Mouse (Mus musculus) limb, embryonic 10.5 days (tissue): ENCODE data around the gene Supt6. TPM values are rescaled to one million over a fixed set of nuclear protein-coding genes. Genes with fewer than 3 reads are reported as not detected.

ENCODE experiments used
- DNase-seq: peaks from one replicate; pipeline ENCODE4 v3.0.0-alpha.2; 2017; ENCODE audit warnings: low spot score
- H3K27ac ChIP-seq: fragments of 300-500 bp; sonication (generic); 2 replicates; pipeline ENCODE4 v1.5.1; 2016; ENCODE audit warnings: mild to moderate bottlenecking
- H3K27me3 ChIP-seq: fragments of 300-500 bp; sonication (generic); 2 replicates; pipeline ENCODE4 v1.6.1; 2016; ENCODE audit warnings: low read depth, mild to moderate bottlenecking; ENCODE audit not compliant: poor library complexity, severe bottlenecking
- H3K36me3 ChIP-seq: fragments of 300-500 bp; sonication (generic); 2 replicates; pipeline ENCODE4 v1.6.1; 2016; ENCODE audit warnings: mild to moderate bottlenecking, moderate library complexity
- H3K4me1 ChIP-seq: fragments of 300-500 bp; sonication (generic); 2 replicates; pipeline ENCODE4 v1.6.1; 2016
- H3K4me3 ChIP-seq: fragments of 300-500 bp; sonication (generic); 2 replicates; pipeline ENCODE4 v1.5.1; 2016; ENCODE audit warnings: mild to moderate bottlenecking, moderate library complexity
- H3K9me3 ChIP-seq: fragments of 300-500 bp; sonication (generic); replicated peaks from 2 replicates; pipeline ENCODE4 v1.6.1; 2016; ENCODE audit warnings: mild to moderate bottlenecking
- WGBS: fragments of 180-500 bp; shearing (Covaris S2); methylation state at CpG from one replicate; pipeline ENCODE4 v1.1.7; 2016; 5-methylcytosine and 5-hydroxymethylcytosine counted together
- polyA plus RNA-seq: library from polyadenylated mRNA; unstranded; fragments of >200 nt; fragmentation: Nextera tagmentation; extraction: Ambion mirVana; gene quantifications from 2 replicates; pipeline ENCODE4 v1.2.1, GENCODE M21; 2016

The Supt6 gene
- polyA plus RNA-seq, 1 experiment from 2014 or later: 41.6 TPM

DNA sequence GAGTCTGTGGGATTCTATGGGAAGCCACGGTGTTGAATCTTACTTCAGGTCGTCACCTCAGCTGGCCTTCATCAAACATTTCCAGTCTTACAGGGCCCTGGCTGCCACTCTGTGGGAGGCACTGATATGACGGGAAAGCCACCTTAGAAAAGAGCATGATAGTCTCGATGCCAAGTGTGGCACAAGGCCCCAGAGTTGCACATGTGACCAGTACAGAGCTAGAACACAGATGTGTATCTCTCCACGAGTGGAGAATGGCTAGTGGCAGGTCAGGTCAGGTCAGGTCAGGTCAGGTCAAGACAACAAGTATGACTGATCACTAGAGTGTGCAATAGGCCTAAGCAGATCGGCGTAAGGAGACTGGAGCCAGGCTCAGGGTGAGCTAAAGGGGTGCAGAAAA is 35.2 kb downstream of the Supt6 start:
- no peak overlapping the region for H3K4me3 ChIP-seq
- peaks cover 100% of the 10 kb centered on the region for H3K36me3 ChIP-seq
- peaks cover 6% of the 10 kb centered on the region for H3K4me1 ChIP-seq
- H3K27ac ChIP-seq: no peak overlapping the region
- no peaks in the 10 kb centered on the region for H3K9me3 ChIP-seq
- no peaks in the 10 kb centered on the region for H3K27me3 ChIP-seq
- 68% methylated on average over 7 of the region's 7 CpGs for WGBS
- DNase-seq: no peak

DNA sequence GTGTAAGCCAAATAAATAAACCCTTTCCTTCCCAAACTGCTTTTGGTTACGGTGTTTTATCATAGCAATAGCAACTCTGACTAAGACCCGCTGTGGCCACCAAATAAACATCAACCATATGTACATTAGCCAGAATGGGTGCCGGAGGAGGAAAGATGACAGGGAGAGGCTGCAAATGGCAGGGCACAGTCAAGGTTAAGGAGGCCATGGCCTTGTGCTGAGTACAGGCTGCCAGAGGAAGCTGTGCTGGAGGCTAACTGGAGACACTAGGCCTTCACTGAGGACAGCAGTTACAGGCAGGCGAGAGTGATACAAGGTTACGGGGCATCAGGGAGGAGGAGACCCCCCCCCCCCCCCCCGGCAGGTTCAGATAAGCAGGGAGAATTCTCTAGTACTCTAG is 35.9 kb downstream of the Supt6 start:
- Histone ChIP-seq H3K27ac (no peak overlapping the region), H3K36me3 (peaks cover 100% of the 10 kb centered on the region), H3K9me3 (no peaks in the 10 kb centered on the region), H3K4me1 (peaks cover 9% of the 10 kb centered on the region), H3K27me3 (no peaks in the 10 kb centered on the region), H3K4me3 (no peak overlapping the region)
- WGBS: 89% methylated on average over 6 of the region's 6 CpGs
- DNase-seq: no peak

DNA sequence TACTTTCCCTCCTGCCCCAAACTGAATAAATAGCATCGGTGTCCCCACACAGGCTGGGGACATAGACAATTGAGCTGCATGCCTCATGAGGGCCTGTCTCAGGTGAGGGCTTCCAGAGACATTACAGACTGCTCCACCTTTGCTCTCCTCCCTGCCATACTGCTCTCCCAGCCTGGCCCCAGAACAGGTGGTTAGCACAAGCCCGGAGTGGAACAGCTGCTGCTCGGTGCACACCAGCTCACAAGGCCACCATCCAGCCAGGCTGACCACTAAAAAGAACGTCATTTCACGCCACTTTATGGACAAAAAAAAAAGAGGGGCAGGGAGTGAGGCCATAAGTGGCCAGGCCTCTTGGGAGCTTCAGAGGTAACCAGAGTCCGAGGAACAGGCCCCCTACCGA is 38.6 kb downstream of the Supt6 start:
- no peak overlapping the region for H3K27ac ChIP-seq

DNA sequence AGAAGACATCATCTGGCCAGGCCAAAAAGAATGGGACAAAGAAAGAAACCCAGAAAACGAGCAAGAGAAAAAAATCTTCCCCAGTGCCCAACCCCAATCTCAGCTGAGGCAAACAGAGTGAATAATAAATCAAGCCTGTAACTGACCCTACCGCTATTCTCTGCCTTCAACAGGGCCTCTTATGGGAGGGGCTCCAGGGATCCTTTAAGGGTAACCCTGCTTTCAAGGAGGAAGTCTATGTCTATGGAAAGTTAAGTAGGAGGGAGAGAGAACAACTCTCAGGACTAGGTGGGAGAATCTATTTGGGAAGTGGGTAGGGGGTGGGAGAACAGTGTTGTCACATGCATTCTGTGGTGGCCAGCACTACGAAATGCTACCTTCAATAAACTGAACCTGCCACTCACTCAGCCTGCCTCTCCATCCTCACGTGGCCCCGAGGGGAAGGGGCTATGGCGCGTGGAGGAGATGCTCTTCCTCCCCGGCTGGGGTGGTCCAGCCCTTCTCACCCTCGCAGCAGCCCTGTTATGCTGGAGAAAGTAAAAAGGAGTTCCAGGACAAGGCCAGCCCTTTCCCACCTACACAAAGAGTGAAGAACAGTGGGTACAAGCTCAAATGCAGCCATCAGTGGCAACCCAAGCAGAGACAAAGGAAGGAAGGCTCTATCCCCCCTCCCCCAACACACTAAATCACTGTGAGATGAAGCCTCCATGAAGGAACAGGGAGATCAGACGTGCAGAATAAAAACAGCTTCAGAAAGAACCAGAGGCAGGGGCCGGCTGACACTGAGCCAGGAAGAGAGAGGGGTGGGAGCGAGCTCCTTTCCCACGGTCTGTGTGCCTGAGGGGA is 40.2 kb downstream of the Supt6 start:
- Histone ChIP-seq H3K9me3 (no peaks in the 10 kb centered on the region), H3K36me3 (peaks cover 79% of the 10 kb centered on the region), H3K4me3 (no peak overlapping the region), H3K27me3 (no peaks in the 10 kb centered on the region), H3K4me1 (peaks cover 9% of the 10 kb centered on the region), H3K27ac (peak overlapping the region; percentile 15; the same call in 1 of the 2 replicates)
- 77% methylated on average over 13 of the region's 13 CpGs for WGBS
- no peak for DNase-seq

More for the DNA sequence above, 38.6 kb downstream of the Supt6 start:
- DNase-seq: no peak
- H3K36me3 ChIP-seq: peaks cover 95% of the 10 kb centered on the region
- peaks cover 9% of the 10 kb centered on the region for H3K4me1 ChIP-seq
- H3K27me3 ChIP-seq: no peaks in the 10 kb centered on the region
- WGBS: 85% methylated on average over 7 of the region's 7 CpGs
- no peak overlapping the region for H3K4me3 ChIP-seq
- H3K9me3 ChIP-seq: no peaks in the 10 kb centered on the region

DNA sequence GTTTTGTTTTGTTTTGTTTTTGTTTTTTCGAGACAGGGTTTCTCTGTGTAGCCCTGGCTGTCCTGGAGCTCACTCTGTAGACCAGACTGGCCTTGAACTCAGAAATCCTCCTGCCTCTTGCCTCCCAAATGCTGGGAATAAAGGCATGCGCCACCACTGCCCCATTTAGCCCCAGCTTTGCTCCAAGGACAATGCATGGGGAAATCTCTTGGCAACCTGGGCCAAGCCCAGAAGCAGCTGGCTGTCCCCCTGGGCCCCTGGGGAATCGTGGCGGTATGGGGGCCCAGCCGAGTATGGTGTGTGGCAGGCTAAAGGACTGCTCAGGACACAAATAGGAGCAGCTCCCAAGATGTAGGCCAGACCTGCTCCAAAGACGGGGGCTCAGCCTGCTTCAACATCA is 41.5 kb downstream of the Supt6 start:
- no peak overlapping the region for H3K27ac ChIP-seq
- H3K4me3 ChIP-seq: no peak overlapping the region
- no peaks in the 10 kb centered on the region for H3K9me3 ChIP-seq
- peaks cover 9% of the 10 kb centered on the region for H3K4me1 ChIP-seq
- DNase-seq: no peak
- peaks cover 66% of the 10 kb centered on the region for H3K36me3 ChIP-seq
- no peaks in the 10 kb centered on the region for H3K27me3 ChIP-seq
- 89% methylated on average over 6 of the region's 6 CpGs for WGBS

DNA sequence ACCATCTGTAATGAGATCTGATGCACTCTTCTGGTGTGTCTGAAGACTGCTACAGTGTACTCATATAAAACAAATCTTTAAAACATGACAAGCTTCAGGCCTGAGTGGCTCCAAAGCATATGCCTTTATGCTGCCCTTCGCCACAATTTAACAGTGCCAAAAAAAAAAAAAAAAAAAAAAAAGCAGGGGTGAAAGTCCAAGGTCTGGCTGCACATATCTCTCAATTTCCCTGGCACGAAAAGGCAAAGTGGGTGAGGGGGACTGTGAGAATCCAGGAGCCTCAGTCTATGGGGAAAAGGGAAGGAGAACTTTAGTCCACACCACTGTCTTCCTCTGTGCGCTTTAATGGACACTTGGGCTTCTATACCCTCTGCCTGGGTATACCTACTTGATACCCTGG is 43.4 kb downstream of the Supt6 start:
- H3K27ac ChIP-seq: no peak overlapping the region
- WGBS: 95% methylated on average over 3 of the region's 3 CpGs
- H3K9me3 ChIP-seq: no peaks in the 10 kb centered on the region
- H3K27me3 ChIP-seq: no peaks in the 10 kb centered on the region
- no peak for DNase-seq
- peaks cover 9% of the 10 kb centered on the region for H3K4me1 ChIP-seq
- peaks cover 47% of the 10 kb centered on the region for H3K36me3 ChIP-seq
- no peak overlapping the region for H3K4me3 ChIP-seq

DNA sequence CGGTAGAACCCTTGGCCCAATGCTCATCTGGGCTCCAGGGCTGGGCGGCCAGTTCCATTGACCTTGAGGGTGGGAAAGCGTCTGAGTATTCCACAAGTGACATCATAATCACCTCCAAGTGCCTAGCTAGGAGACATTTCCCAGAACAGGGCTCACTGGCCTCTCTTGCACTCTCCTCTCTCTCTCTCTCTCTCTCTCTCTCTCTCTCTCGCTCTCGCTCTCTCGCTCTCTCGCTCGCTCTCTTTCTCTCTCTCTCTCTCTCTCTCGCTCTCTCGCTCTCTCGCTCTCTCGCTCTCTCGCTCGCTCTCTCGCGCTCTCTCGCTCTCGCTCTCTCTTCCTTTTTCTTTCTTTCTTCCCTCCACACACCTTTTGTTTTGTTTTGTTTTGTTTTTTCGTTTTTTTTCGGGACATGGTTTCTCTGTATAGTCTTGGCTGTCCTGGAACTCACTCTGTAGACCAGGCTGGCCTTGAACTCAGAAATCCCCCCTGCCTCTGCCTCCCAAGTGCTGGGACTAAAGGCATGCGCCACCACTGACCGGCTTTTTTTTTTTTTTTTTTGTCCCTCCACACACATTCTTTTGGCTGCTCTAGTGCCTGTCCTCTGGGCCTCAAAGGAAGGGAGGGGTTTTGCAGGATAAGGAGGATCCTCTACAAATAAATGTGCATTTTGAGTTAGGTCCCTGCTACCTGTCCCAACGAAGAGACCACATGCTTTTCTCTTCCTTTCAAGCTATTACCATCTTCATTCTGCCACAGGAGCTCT is 50.5 kb downstream of the Supt6 start:
- WGBS: 64% methylated on average over 23 of the region's 23 CpGs
- peak overlapping the region; percentile 58 for H3K4me3 ChIP-seq
- no peaks in the 10 kb centered on the region for H3K9me3 ChIP-seq
- no peaks in the 10 kb centered on the region for H3K27me3 ChIP-seq
- H3K36me3 ChIP-seq: peaks cover 42% of the 10 kb centered on the region
- H3K4me1 ChIP-seq: peaks cover 29% of the 10 kb centered on the region
- no peak for DNase-seq
- H3K27ac ChIP-seq: peak overlapping the region; percentile 80

DNA sequence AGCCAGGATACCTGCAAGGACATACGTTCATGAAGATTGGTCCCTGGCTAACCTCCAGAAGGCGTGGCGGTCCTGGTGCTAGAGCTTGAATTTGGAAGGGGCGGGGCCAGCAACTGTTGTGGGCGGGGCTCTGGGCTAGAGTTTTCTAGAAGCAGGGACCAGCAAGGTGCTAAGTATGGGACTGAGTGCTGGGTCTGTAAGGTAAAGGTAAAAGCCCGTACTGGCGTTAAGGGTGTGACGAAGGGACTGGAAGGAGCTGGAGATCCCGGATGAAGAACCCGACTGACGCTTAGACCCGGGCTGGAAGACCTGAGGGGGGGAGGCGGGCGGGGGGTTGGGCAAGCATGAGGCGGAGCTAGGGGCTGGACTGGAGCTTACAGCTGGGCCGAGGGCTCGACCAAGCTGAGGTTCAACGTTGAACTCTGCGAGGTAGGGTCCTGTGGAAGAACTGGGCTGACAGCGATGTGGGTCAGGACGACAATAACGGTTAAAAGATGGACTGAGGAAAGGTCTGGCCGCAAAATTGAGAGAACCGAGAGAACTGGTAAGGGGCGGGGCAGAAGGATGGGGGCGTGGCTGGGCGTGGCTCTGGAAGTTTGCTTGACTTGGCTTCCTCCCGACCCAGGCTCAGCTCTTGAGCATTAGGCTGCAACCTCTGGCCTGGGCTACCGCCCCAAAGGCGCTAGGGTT is 51.2 kb downstream of the Supt6 start:
- peak overlapping the region; percentile 58 for H3K4me3 ChIP-seq
- peaks cover 45% of the 10 kb centered on the region for H3K36me3 ChIP-seq
- H3K27ac ChIP-seq: peak overlapping the region; percentile 80
- 3% methylated on average over 30 of the region's 30 CpGs for WGBS
- peaks cover 37% of the 10 kb centered on the region for H3K4me1 ChIP-seq
- no peaks in the 10 kb centered on the region for H3K9me3 ChIP-seq
- no peaks in the 10 kb centered on the region for H3K27me3 ChIP-seq
- DNase-seq: peak; percentile 86

DNA sequence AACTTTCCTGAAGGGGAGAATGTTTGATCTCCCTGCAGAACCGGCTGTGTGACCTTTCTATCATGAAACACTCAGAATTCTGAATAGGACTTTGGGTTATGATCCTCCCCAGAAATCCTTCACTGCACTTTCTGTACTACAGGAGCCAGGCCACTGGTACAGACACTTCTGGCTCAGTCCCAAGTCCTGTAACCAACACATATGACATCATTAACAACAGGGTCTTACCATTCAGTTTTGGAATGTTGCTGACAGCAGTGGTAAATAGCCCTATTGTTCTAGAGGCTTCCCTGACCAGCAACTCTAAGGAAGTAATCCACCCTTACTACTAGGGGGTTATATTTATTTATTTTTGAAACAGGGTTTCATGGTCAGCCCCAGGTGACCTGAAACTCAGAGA is 52.7 kb downstream of the Supt6 start, which contains the start of gene Proca1:
Proca1 (plus strand) TSS at position 280 of the 400 bp plus-strand sequence.
- Histone ChIP-seq H3K4me3 (peak within 1 kb of the TSS; percentile 58), H3K27ac (peak within 1 kb of the TSS; percentile 80; the same call in 1 of the 2 replicates), H3K36me3 (peaks cover 45% of the 10 kb centered on the region), H3K4me1 (peaks cover 40% of the 10 kb centered on the region), H3K9me3 (no peaks in the 10 kb centered on the region), H3K27me3 (no peaks in the 10 kb centered on the region)
- 89% methylated on average over 1 of the region's 1 CpGs for WGBS
- no peak for DNase-seq

DNA sequence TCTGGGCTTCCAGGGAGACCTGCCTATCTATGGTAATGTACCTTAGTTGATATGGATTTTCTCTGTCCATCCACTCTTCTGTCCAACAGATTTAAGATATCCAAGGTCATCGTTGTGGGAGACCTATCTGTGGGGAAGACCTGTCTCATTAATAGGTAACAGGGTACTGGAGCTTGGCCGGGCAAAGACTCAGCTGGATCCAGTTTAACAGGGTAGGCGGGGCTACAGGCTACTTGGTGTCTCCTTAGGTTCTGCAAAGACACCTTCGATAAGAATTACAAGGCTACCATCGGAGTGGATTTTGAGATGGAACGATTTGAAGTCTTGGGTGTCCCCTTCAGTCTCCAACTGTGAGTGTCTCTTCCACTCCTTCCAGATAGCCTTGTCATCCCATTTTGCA is 55.7 kb downstream of the Supt6 start:
- WGBS: 64% methylated on average over 6 of the region's 6 CpGs
- no peaks in the 10 kb centered on the region for H3K9me3 ChIP-seq
- peak overlapping the region; percentile 86 for H3K4me3 ChIP-seq
- no peaks in the 10 kb centered on the region for H3K27me3 ChIP-seq
- DNase-seq: no peak
- H3K27ac ChIP-seq: peak overlapping the region; percentile 100
- H3K36me3 ChIP-seq: peaks cover 45% of the 10 kb centered on the region
- H3K4me1 ChIP-seq: peaks cover 34% of the 10 kb centered on the region

DNA sequence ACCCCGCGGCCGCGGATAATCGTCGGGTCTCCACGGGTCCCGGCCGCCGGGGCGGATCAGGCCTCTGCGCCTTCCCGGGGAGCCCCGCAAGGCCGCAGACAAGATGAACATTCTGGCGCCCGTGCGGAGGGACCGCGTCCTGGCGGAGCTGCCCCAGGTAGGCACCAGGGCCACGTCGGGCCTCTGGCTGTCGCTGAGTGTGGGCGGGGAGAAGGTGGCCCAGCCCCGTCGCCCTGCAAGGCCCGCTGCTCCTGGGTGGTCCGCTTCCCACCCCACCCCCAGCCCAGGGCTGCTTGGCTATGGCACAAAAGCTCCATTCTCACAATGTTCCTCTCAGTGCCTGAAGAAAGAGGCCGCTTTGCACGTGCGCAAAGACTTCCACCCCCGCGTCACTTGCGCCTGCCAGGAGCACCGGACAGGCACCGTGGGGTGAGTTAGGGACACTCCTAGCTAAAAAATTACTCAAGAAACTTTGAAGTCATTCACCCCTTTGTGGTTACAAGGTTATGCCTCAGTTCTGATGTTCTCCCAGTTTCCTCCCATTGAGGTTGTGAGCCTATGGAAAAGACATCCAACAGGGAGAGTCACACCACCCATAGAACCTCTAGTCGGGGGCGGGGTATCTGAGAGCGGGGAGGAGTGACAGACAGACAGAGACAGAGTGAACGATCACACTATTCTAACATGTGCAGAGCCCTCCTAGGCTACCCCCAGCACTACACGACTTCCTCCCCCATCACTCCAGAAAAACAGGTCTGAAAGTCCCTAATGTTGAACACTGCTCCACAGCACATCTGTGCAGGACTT is 56.4 kb downstream of the Supt6 start:
- peaks cover 43% of the 10 kb centered on the region for H3K36me3 ChIP-seq
- DNase-seq: peak; percentile 96
- under 1% methylated on average over 42 of the region's 42 CpGs for WGBS
- peak overlapping the region; percentile 86 for H3K4me3 ChIP-seq
- H3K27ac ChIP-seq: peak overlapping the region; percentile 100
- H3K27me3 ChIP-seq: no peaks in the 10 kb centered on the region
- H3K4me1 ChIP-seq: peaks cover 28% of the 10 kb centered on the region
- H3K9me3 ChIP-seq: no peaks in the 10 kb centered on the region
